Mouse (Mus musculus): ENCODE measurements around the gene Xpnpep2. TPM values are rescaled to one million over a fixed set of nuclear protein-coding genes. Genes with fewer than 3 reads are reported as not detected.

Gene Xpnpep2
- total RNA-seq, 2 experiments from 2014 or later, result 0.50 to 0.89 TPM

DNA sequence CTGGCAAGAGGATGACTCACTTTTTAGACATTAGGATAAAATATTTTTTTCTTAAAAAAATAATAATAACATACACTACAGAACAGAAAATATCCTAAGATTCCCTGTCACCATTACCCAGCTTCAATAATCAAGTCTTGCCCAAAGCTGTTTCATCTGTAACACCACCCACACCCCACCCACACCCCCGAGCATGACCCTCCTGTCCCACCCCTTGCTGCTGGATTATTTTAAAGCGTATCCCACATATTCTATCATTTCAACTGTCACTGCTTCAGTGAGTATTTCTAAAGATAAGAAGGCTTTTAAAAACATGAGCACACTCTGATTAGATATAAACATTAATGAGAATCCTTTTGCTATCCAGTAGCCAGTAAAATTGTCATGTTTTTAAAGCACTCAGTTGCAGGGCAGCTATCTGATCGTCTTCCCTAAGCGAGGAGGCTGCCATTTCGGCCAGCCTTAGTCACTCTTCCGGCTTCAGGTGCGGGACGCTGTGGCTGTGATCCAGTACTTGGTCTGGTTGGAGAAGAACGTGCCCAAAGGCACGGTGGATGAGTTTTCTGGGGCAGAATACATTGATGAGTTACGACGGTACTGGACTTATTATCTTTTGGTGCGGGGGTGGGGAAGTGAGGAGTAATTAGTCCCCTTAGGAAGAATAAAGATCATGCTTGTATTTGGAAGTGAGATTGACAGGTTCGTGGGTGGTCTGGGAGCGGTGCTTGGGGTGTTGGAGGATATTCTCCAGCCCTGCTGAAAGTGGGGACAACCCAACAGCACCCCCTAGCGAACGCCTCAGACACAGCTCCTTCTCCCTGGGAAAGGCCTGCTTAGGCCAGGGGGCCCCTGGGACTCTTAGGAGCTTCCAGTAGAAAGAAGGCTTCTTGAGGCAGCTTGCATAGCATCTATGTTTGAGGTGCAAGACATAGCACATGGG is 15.9 kb downstream of the Xpnpep2 start:
- peak; percentile 28 to 60 for DNase-seq (ENCODE audit: low spot score in 2 of 2)

DNA sequence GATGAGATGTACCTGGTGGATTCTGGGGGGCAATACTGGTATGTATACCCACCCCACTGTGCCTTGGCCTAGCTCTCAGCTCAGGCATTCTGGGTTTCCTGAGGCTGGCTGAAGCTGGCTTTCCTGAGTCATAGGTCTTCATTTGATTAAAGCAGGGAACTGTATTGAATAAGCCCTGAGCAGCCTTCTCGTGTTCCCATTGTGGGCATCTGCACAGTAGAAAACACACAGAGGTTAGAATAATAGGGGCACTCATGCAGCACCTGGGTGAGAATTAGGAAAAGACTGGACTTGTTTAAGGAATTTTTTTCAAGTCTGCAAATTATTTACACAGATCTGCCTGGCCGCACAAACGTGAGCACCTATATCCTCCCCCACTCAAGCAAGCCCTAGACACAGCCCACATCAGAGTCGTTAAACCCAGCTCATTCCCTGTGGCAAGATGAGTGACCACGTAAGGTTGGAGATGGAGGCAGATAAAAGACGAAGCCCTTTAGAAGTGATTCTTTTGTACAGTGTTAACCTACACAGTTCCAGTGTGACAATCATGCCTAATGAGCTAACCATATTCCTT is 18.5 kb downstream of the Xpnpep2 start:
- no peak for DNase-seq (ENCODE audit: low spot score in 2 of 2)

DNA sequence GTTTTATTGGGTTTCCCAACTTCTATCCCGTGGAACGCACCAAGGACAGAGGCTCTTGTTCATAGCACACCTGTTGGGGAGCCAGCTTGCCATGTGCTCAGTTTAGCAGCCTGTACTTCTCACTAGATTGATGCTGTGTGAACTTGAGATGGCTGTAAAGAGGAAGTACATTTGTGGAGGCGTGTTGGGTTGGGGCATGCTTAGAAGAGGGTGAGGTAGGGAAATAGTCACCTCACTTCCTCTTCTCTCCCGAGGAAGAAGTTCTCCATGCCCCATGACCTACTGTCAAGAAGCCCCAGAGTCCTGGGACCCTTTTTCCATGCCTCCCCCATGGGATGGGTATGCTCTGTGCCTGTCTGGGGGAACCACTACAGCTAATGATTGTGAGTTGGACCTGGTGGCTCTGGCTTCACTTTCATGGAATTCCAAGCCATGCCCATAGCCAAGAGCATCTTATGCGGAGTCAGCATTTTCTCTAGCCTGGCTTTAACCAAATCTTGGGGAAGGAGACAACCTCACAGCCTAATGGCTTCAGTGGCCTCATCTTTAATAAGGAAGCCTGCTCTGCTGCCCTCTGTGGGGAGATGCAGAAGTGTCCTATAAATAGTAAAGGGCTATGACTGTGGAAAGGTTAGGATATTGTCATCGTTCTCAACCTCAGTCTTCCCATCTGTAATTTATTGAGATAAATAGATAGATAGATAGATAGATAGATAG is 19.1 kb downstream of the Xpnpep2 start:
- DNase-seq (ENCODE audit: low spot score in 2 of 2), result no peak

DNA sequence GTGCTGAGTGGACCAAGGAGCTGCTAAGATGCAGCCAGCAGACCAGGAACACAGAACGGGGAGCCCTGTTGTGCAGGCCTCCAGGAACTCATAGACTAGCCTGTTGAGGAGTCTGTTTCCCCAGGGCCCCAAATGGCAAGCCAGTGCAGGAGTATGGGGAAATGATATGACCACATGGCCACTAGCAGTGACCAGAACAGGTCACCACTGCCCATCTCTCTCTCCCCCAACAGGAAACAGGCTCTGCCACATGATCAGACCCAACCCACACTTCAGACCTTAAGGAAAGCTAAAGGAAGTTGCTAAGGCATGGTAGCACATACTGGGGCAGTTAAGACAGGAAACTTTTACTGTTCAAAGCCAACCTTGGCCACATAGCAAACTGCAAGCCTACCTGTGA is 20.6 kb downstream of the Xpnpep2 start:
- no peak for DNase-seq (ENCODE audit: low spot score in 2 of 2)

DNA sequence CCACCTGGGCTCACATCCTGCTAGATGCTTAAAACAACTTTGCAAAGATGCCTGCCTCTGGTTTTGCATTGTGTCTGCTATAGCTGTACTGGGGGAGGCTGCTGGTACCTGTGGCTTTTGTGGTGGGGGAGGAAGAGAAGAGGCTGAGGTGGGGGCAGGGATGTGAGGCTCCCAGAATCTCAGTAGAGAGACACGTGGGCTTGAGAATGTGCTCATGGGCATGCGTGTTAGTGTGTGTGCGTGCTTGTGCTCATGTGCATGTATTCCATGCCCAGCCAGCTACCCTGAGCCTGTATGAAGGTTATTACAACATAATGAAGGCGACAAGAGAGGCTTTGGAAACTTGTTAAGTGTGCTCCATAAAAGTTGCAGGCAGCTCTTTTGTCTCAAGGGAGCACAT is 28.4 kb downstream of the Xpnpep2 start:
- DNase-seq (ENCODE audit: low spot score in 2 of 2), result no peak

DNA sequence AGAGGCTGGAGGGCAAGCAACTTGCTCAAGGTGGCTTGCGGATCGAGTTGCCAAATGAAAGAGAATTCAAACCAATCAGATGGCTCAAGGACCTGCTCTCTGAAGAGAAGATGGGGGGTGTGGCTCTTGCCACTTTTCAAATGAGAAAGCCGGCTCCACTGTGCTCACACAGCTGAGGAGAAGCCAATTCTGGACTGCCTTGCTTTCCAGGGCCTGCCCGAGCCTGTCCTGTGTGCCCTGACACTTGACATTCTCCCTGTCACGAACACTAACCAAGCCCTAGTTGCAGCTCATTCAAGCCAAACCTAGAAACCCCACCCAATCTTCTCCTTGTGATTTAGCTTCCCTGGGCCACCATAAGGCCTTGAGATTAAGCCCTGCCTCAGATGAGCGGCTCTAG is 29.5 kb downstream of the Xpnpep2 start:
- no peak for DNase-seq (ENCODE audit: low spot score in 2 of 2)

DNA sequence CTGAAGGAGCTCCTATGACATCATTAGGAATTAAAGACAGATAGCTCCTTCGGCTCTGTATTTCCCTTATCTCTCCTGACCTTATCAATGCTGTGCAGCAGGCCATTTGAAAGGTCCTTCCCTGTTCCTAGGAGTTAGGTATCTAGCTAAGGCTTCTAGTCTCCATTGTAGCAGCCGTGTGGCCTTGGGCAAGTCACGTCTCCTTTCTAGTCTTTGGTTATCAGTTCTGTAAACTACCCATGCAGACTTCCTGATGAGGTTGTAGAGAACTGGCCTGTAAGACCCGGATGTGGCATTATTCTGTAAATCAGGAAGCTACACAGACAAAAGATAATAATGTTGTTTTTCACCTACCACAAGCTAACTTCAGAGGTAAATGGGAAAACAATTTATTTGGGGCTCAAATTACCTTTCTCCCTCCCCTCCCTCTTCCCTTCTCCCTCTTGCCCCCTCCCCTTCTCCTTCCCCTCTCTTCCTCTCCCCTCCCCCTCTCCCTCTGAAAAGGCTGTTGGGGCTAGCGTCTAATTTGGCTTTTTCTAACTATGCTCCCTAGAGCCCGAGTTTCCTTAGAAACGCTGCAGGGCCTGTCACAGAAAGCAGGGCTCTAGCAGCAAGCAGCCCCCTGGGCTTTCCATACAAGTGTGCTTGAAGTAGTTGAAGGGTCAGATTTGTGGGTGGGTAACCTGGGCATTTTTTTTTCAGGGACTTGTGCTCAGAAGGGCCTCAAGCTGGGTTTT is 30.2 kb downstream of the Xpnpep2 start:
- no peak for DNase-seq (ENCODE audit: low spot score in 2 of 2)

DNA sequence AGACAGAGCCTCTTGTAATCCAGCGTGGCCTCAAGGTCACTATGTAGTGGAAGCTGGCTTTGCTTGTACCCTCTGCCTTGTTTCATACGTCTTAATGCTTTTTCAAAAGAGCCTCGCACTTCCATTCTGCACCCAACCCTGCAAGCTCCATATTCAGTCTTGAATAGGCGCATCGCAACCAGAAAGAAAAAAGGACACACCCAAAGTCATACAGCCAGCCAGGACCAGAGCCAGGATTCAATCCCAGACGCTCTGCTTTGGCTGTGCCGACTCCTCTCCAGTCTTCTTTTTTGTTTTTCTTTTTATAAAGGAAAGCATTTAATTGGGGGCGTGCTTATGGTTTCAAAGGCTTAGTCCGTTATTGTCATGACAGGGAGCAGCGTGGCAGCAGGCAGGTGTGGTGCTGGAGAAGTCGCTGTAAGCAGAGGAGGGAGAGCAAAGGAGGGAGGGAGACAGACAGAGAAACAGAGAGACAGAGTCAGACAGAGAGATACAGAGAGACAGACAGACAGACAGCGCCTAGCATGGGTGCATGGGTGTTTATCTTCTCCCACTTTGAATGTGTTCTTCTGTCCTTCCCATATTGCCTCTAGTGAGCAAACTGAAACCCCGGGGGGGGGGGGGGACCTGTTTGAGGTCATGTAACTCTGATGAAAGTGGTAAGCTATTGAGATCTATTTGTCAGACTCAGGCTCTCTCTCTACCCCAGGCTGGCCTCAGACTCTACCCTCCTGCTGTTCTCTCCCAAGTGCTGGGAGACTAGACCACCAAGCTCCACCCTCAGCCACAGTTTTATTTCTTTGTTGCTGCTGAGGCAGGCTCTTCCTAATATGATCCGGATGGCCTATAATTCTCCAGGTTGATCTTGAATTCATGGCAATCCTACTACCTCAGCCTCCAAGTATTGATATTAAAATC is 31.1 kb downstream of the Xpnpep2 start:
- no peak for DNase-seq (ENCODE audit: low spot score in 2 of 2)

DNA sequence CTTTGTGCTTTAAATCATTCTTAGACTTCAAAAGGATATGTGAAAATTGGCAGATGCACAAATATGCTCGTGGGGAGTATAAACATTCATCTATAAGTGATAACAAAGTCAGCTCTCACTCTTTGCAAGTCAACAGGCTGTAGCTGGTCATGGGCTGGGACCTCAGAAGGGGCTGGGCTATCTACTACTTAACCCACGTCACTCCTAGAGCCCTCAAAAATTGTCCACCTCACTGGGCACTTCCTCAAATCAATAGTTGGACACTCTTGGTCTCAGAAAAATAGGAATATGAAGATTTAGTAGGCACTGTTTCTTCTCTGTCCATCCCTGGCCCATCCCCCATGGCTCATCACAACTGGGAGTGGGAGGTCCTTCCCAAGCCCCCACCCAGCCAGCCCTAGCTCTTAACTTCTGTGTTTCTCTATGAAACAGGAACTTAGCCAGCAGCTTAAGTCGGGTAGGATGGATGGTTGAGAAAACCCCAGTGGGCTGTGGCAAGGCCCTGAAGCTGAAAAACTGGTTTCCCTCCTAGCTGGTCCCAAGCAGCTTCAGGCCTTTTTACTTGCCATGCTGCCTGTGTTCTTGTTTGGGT is 31.9 kb downstream of the Xpnpep2 start:
- DNase-seq (ENCODE audit: low spot score in 2 of 2), result no peak

DNA sequence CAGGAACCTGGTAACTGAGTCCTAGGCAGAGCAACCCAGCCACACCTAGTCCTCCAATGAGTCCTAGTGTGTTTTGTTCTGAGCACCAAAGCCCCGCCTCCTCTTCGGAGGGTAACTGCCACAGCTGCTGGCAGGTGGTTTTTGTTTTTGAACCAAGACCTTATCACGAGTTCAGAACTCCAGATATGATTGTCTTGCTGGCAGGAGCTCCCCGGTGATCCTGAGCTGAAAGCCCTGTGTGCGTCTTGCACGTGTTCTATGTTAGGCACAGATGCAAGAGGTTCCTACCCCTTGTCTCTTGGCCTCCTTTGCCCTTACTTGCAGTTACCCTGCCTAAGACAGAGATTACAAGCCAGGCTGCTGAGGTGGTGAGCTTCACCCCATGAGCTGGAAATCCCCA is 33.0 kb downstream of the Xpnpep2 start:
- no peak for DNase-seq (ENCODE audit: low spot score in 2 of 2)

DNA sequence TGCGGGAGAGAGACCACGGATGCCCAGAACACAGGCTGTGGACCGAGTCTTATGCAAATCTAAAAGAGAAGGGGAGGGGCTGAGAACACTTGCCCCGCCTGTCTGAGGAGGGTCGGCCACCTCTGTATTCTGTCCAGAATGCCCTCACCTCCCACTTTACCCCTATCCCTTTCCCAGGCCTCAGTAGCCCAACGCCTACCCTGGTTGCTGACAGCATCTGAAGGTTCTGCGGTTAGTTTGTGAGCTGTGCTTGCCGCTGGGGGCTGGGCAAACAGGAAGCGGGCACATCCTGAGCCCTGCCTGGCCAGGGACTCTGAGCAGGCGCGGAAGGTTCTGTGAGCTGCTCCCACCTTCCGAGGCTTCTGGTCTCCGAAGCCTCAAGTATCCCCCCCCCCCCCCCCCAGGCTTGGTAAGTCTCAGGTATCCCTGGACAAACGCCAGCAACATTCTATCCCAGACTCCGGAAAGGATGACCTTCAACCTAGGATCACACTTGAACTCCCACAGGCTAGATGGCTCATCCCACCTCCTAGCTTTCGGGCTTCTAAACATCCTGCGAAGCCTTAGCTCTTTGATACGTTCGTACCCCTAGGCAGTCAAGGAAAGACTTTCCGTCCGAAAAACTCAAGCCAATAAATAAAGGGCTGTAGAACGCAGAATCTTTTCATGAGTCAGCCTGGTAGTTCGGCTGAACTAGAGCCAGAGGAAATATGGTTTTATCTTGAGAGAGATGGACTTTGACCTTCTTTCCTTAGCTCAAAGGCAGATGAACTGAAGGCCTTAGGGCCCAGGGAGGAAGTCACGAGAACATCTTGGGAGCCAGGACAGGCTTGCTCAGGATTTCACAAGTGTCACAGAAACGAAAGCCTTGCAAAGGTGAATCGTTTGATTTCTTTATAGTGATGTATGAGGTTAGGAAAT is 35.1 kb downstream of the Xpnpep2 start:
- DNase-seq (ENCODE audit: low spot score in 2 of 2), result no peak

DNA sequence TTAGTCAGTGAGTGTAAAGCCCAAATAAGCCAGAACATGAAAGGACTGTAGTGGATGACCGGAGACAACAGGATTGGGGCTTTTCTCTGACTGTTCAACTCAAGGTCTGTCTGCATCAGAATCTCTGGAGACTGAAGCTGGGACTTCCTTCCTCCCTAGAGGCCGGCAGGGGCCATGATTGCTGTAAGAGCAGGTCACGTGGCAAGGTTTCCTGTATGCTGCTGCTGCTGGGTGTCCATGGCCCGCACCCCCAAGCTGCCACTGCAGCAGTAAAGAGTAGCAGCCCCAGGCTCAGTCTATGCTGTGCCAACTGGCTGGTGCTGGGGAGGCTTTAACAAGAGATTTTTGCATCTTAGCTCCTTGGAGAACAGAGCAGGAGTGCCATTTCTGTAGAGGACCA is 37.7 kb downstream of the Xpnpep2 start, which contains the start of gene Sash3:
TSS of gene Sash3 (plus strand) at position 175 of the 400 bp plus-strand sequence.
- DNase-seq (ENCODE audit: low spot score in 2 of 2), result no peak

DNA sequence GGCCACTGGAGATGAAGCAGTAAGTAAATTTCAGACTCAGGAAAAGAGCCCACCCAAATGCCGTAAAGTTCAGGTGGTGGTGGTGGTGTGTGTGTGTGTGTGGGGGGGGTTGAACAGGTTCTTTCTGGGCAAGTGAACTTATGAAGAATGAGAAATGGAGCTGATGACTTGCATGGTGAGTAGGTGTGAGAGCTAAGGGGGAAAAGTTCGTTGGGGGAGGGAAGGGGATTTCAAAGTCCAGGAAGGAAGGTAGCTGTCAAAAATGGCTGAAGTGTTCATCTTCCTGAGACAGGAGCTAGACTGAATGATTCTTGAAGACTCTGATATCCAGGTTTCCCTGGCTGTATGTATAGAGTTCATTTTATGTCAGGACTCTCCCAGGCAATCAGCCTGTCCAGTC is 38.7 kb downstream of the Xpnpep2 start:
- DNase-seq (ENCODE audit: low spot score in 2 of 2), result no peak

DNA sequence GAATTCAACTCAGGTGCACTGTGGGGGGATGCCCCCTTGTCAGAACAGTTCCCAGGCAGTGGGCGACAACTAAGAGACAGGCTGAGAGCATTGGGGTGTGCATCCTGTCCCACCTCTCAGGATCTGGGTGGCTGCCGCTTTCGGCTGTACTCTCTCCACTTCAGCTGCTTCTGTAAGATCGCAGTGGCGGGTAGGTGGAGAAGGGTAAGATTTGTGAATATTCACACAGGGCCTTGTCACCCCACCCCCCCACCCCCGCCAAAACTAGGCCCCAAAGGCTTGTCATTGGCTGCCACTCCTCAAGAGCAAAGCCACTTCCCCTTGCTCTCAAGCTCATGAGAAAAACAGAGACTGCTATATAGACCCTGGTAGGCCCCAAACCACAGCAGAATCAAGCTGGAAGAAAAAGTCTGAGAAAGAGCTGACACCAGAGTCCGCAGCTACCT is 39.2 kb downstream of the Xpnpep2 start:
- DNase-seq (ENCODE audit: low spot score in 2 of 2), result no peak

DNA sequence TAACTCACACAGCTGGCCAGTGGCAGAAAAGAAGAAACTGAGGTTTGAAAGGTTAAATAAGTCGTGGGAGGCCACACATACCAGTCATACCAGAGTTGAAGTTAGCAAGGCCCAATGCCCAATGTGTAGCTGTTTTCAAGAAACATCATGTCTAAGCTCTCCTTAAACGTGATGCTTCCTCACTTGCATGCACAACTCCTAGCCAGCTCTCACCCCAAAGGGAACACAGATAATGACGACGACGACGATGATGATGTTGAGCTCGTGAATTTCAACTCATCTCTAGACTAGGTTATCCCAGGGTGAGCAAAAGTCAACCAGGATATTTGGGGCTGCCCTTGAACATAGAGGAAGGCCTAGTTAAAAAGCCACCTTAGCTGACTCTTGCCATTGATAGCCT is 43.6 kb downstream of the Xpnpep2 start:
- DNase-seq (ENCODE audit: low spot score in 2 of 2), result no peak

DNA sequence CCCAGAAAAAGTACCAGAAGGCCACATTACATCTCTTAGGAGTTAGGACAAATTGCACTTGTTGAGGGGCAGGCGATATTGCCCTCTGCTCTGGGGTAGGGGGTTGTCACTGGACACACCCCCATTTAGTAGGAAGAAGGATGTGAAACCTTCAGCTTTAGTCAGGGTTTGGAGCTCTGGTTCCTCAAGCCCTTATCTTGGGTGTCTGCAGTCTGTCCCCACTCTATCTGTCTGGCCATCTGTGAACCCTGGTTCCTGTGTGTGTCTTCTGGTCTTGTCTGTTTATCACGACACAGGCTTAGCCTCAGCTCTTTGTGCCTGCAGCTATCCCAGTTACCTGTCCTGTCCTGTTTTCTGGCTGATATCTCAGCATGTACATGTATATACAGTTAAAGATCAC is 44.9 kb downstream of the Xpnpep2 start:
- no peak for DNase-seq (ENCODE audit: low spot score in 2 of 2)

DNA sequence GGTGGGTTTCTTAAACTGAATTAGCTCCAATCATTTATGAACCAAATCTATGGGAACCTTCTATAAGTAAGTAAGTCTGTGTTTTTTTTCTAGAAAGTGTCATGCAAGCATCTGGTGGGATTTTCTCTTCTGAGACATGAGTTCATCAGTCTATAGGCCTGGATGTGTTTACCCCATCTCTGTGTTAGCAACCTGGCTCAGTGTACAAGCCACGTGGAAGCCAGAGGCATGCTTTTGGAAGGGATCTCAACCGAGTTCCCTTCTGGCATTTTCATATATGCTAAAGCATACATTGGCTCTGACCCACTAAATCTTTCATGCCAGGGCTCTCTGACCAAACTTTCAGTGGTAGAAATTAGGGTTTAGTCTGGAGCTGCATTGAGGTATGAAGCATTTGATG is 45.4 kb downstream of the Xpnpep2 start:
- DNase-seq (ENCODE audit: low spot score in 2 of 2), result no peak

DNA sequence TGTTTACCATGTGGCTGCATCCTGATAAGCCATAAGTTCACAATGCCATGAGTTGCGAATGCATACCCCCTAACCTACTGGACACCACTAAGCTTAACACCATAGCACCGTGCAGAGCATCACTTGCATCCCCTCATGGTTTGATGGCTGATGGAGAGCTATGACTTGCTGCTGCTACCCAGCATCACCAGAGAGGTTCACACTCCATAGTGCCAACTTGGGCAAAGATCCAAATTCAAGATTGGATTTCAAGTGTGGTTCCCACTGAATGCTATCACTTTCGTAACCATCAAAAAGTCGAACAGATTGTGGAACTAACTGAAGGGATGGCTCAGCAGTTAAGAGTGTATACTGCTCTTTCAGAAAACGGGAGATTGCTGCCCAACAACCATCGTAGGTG is 47.0 kb downstream of the Xpnpep2 start:
- peak in 1 of 2 experiments; percentile 9 for DNase-seq (ENCODE audit: low spot score in 2 of 2)

DNA sequence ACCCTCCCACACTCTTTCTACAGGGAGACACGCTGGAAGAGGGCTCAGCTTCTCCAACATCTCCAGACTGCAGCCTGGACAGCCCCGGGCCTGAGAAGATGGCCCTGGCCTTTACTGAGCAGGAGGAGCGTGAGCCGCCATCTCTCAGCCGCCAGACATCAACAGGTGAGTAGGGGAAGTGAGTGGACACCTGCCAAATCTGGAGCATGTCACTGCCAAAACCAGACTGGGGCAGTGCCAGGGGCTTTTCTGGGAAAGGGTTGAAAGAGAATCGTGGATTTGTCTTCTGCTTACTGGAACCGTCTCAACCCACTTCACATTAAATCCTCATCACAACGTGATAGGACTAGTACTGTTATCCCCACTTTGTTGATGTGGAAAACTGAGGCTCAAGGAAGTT is 48.9 kb downstream of the Xpnpep2 start:
- DNase-seq (ENCODE audit: low spot score in 2 of 2), result no peak

All from layer of hippocampus, adult 18-20 months (tissue).